14 mouse cellular contexts compared by ENCODE assay signal in genomic region chr14:25561716-25562115, GRCm38 (mm10).
DNase-seq lines count a peak whose midpoint lies in the region; ATAC-seq lines count a peak whose summit lies in the region.
"Had no signal": no experiment of that assay in that cellular context is flagged by ENCODE, and none has a peak within 500 bp of the region (broad histone marks: within the 10 kb centered on the region; RNA-seq: fewer than 3 reads in every experiment).

No protein-coding gene starts in this region.

- no peak overlapping the region for H3K4me3 ChIP-seq in heart, embryonic 11.5 days (ENCODE audit: low read depth, low read length)
- H3K4me3 ChIP-seq in limb, embryonic 13.5 days = no peak overlapping the region
- H3K4me3 ChIP-seq: hindbrain, embryonic 15.5 days had no signal

- WGBS in heart, embryonic 11.5 days (ENCODE audit: insufficient replicate concordance) = 6% methylated on average over 1 of the region's 1 CpGs
- WGBS in limb, embryonic 13.5 days = 5% methylated on average over 1 of the region's 1 CpGs

- intact Hi-C loops in heart, postnatal 14 days (cut with DNase I) = no loop called here

- peaks cover 74% of the 10 kb centered on the region for H3K4me1 ChIP-seq in heart, embryonic 11.5 days (ENCODE audit: control insufficient read depth, insufficient read depth, low read length)
- H3K4me1 ChIP-seq in limb, embryonic 13.5 days = peaks cover 85% of the 10 kb centered on the region

- no peak for ATAC-seq in heart, embryonic 11.5 days (replicated peaks; ENCODE audit: insufficient number of reproducible peaks, low FRiP score, low TSS enrichment)
- ATAC-seq in limb, embryonic 13.5 days (ENCODE audit: low FRiP score, low read depth) = no peak
- ATAC-seq: Patski had no signal

- H3K4me2 ChIP-seq in heart, embryonic 11.5 days = no peak overlapping the region
- H3K4me2 ChIP-seq in limb, embryonic 13.5 days (replicated peaks) = no peak overlapping the region
- H3K4me2 ChIP-seq: hindbrain, embryonic 15.5 days had no signal

- no peaks in the 10 kb centered on the region for H3K9me3 ChIP-seq in heart, embryonic 11.5 days (replicated peaks; ENCODE audit: control insufficient read depth, low read length)
- H3K9me3 ChIP-seq in limb, embryonic 13.5 days = no peaks in the 10 kb centered on the region
- H3K9me3 ChIP-seq: hindbrain, embryonic 15.5 days had no signal

- H3K36me3 ChIP-seq in heart, embryonic 11.5 days (ENCODE audit: control insufficient read depth, insufficient read depth, low read length) = peaks cover 3% of the 10 kb centered on the region; the same call in 1 of the 2 replicates
- peaks cover 45% of the 10 kb centered on the region for H3K36me3 ChIP-seq in limb, embryonic 13.5 days
- H3K36me3 ChIP-seq: hindbrain, embryonic 15.5 days had no signal

- DNase-seq in heart, postnatal 14 days = no peak
- peak; percentile 45 to 52 for DNase-seq in kidney, postnatal 4 days
- DNase-seq in kidney, adult 18-20 months = no peak
- peak; percentile 38 for DNase-seq in embryo, embryonic 11 days
- no peak for DNase-seq in right cerebral cortex, postnatal 10 days (ENCODE audit: low spot score in 2 of 2)
- no peak for DNase-seq in ovary, postnatal 36 days (ENCODE audit: low spot score)
- DNase-seq: adrenal gland, postnatal 14 days; cerebellum, adult 11-12 months; thymus, postnatal 4 days had no signal

- H3K27me3 ChIP-seq in heart, embryonic 11.5 days (ENCODE audit: control insufficient read depth, insufficient read depth, low read length) = no peaks in the 10 kb centered on the region
- H3K27me3 ChIP-seq in limb, embryonic 13.5 days = no peaks in the 10 kb centered on the region
- H3K27me3 ChIP-seq: hindbrain, embryonic 15.5 days; Patski had no signal

- H3K9ac ChIP-seq in heart, embryonic 11.5 days (ENCODE audit: low read depth, low read length) = no peak overlapping the region
- H3K9ac ChIP-seq in limb, embryonic 13.5 days = no peak overlapping the region
- H3K9ac ChIP-seq: hindbrain, embryonic 15.5 days; liver, embryonic 14.5 days had no signal

- peak overlapping the region; percentile 65 for H3K27ac ChIP-seq in heart, embryonic 11.5 days (ENCODE audit: low read depth, low read length)
- peak overlapping the region; percentile 6; the same call in 1 of the 2 replicates for H3K27ac ChIP-seq in limb, embryonic 13.5 days
- H3K27ac ChIP-seq: hindbrain, embryonic 15.5 days; liver, embryonic 14.5 days had no signal

Comparison
In these comparisons a context has a peak if more than half of its experiments do, and no peak if none do; other contexts are left out.
1. DNase-seq: peak in kidney, postnatal 4 days (2 of 2) and embryo, embryonic 11 days (single experiment); none in heart, postnatal 14 days (0 of 2), kidney, adult 18-20 months (single experiment), right cerebral cortex, postnatal 10 days (0 of 2) and ovary, postnatal 36 days (single experiment).